Mouse (Mus musculus) mesoderm, embryonic 11.5 days (tissue): ENCODE measurements around the gene Ppp6r2.

Experiments used
- DNase-seq: peaks from one replicate; pipeline ENCODE4 v3.0.0-alpha.2; 2012; ENCODE audit warnings: low read depth, low spot score

Ppp6r2 gene

GRCm38 (mm10) chr15:89210915-89211715 is at the start of gene Ppp6r2:
Gene Ppp6r2, plus strand, starts transcription at chr15:89211553.
- DNase-seq: peak; percentile 80

GRCm38 (mm10) chr15:89165478-89165877 is 45.9 kb upstream of the Ppp6r2 start:
- no peak for DNase-seq

- DNase-seq: no peak
Observed at GRCm38 (mm10) chr15:89168922-89169321, 42.4 kb upstream of the Ppp6r2 start.

DNA sequence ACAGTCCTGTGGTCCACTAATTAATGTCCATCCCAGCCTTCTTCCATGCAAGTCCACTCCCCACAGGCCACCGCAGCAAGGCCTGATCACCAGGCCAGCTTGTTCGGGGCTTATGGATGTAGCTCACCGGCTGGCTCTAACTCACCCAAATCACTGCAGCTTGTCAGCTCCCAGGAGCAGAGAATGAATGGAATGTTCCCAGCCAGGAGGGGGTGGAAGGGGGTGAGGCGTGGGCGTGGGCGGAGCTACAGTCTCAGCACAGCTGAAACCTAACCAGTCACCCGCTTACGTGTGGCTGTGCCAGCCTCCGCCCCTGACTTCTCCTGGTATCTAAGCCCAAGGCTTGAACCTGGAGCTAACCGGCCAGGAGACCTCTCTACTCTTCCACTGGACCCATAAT is 41.9 kb upstream of the Ppp6r2 start:
- DNase-seq: peak; percentile 93

DNA sequence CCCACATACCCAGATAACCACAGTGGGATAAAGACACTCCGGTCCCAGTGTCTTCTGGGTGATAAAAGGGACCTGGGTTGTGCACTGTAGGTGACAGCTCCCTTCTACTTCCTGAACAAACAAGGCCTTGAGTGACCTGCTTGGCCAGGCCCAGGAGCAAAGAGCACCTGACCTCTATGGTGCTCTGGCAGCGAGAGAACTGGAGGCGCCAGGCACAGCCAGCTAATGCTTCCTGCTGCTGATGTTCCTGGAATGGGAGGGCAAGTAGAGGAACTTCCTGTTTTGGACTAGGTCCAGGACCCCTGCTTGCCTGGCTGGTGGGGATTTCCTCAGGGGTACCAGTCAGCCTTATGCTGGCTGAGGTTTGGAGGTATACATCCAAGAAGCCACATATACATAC is 41.3 kb upstream of the Ppp6r2 start:
- DNase-seq: no peak

- DNase-seq: no peak
Observed at GRCm38 (mm10) chr15:89171526-89172051, 39.8 kb upstream of the Ppp6r2 start.

DNA sequence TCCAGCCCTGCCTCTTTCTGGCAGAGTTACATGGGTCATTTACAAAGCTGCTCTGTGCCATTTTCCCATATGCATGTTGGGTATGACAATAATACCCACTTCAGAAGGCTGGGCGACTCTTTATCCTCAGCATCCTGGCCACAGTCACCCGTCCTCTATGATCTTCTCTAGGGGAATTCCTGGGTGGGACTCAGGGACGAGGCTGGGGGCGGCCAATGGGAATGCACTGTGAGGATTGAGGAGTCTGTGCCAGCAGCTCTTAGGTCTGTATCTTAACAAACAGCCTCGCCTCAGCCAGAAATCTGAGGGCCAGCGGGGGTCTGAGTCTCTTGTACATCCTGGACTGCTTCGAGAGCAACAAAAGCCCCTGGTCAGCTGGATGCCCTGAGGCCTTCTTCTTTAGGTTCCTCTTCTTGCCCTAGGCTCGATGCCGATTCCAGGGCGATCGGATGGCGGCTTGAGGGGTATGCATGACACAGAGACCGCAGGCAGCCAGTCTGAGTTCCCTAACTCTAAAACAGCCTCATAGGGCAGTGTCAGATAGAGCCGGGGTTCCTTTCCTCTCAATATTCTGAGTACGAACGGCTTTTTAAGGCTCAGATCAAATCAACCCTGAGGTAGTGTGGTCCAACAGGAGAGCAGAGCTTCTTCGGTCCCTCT is 38.9 kb upstream of the Ppp6r2 start:
- no peak for DNase-seq

GRCm38 (mm10) chr15:89173024-89173905 is 38.1 kb upstream of the Ppp6r2 start:
- peak; percentile 36 for DNase-seq

GRCm38 (mm10) chr15:89173906-89174214 is 37.5 kb upstream of the Ppp6r2 start:
- peak; percentile 75 for DNase-seq

GRCm38 (mm10) chr15:89174889-89175339 is 36.4 kb upstream of the Ppp6r2 start:
- no peak for DNase-seq

DNA sequence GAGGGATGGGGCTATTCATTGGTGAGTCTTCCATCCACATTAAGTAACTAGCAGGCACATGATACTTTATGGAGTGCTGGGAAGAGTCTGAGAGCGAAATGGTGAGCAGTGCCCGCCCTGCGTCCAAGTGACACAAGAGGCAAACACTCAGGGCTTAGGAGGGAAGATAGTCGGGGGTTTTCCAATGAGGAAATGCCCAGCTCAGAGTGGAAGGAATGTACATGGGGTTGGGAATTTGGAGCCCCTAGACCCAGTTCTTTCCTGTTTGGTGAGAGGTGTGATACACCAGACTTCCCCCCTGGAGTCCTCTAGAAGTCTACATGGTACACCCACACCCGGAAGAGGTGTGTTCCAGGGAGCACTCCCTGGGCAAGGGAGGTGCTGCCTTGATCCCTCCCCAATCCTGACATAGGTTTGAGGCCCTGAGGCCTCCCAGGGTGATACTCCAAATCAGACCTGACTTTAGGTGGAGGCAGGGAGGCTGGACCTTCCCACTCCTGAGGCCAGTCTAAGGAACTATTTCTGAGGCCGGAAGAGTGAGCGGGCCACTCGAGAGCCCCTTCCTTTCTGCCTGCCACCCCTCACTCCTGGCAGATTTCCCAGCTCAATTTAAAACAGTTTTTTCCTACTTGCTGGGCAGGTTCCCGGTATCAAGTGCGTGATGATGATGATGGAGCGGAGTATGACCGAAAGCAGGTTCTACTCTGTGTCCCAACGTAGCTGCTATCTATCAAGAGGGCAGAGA is 35.8 kb upstream of the Ppp6r2 start:
- no peak for DNase-seq

GRCm38 (mm10) chr15:89177121-89177520 is 34.2 kb upstream of the Ppp6r2 start:
- no peak for DNase-seq

GRCm38 (mm10) chr15:89177576-89178259 is 33.6 kb upstream of the Ppp6r2 start:
- no peak for DNase-seq

DNA sequence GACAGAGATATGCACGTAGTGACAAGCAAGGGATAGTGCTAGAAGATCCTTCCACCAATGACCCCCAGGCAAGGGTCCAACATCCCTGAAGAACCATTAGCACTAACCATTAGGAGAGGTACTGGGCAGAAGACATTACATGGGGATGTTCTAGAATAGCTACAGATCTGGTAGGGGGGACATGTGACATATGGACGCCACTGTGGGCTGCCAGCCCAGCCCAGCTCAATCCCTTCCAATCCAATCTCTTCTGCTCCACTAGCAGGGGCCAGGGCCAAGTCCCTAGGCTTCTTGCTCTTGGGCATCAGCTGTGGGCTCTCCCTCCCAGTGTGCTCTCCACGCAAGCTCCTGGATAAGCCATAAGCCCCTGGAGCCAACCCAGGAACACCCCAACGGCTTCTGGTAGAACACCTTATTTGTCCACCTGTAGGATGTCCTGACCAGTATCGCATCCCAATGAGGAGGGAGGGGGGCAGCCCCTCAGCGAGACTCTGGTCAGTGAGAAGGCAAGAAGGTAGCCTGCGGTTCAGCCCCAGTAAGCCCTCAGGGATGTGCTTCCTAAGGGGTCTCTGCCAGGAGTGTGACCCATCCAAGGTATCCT is 33.0 kb upstream of the Ppp6r2 start:
- DNase-seq: no peak

- peak; percentile 63 for DNase-seq
Observed at GRCm38 (mm10) chr15:89178954-89179629, 32.3 kb upstream of the Ppp6r2 start.

DNA sequence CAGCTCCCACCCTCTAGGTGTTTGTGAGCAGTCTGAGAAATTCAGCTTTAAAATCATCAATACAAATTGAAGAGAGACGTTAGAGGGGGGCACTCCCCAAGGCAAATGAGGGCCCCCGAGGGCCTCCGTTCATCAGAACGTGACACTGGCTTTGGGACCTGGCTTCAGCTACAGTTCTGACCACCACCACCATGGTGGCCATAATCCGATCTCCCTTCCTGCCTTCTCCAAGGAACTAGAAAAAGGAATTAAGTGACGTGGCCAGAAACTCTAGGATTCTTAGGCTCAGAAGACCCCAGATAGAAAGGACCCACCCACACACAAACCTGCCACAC is 31.8 kb upstream of the Ppp6r2 start:
- peak; percentile 16 for DNase-seq

GRCm38 (mm10) chr15:89180081-89180541 is 31.2 kb upstream of the Ppp6r2 start:
- DNase-seq: peak; percentile 13

GRCm38 (mm10) chr15:89180571-89181229 is 30.7 kb upstream of the Ppp6r2 start, which contains the start of gene Plxnb2:
Gene Plxnb2, minus strand, starts transcription at chr15:89180788.
- peak; percentile 90 for DNase-seq
